Mouse (Mus musculus) T-cell, adult 2 months (primary cell): ENCODE measurements around the gene Dnah7a.
"Not testable (repeated sequence)": the region's sequence is repeated elsewhere in the genome, so short reads cannot be mapped to it uniquely, and the experiment has no call there.

Source experiments
- DNase-seq: peaks from one replicate; pipeline ENCODE4 v3.0.0; 2022; ENCODE audit warnings: low spot score

The Dnah7a gene

DNA sequence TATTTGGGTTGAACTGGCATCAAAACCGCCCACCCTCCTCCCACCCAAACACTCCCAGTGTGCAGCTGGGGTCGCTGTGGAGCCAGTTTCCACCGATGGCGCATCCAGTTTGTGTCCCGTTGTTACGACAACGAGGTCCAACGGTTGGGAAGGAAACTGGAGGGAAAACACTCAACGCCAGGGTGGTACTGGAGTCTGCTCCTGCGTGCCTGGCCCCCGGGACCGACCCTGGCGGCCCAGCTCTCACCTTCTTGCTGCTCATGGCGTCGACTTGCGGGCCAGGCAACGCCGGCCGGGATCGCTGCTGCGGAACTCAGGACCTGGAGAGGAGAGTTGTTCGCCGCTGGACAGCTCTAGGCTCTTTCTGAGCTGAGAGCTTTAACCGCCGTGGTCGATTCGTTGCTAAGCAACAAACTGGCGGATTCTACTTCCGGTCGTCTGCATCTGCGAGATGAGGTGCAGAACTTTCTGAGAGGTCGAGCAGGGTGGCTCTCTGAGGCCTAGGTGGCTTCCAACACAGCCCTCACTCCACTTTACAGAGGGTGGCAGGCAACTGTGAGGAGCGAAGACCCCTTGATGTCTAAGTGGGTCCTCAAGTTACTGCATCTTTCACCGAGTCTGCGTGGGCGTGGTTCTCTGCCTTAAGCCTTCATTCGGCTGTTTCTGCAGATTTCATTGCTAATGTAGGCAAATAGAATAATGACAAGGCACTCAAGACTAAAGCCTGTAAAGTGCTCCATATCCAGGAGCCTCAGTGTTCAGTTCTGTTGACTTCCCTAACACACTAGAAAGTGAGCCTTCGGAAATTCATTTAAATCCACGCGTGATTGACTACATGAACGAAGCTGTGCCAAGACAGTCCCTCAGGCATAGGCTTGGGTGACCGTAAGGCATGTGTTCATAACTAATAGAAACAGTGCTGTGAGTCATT is at the start of gene Dnah7a:
Dnah7a (minus strand) TSS at position 354 of the 931 bp plus-strand sequence.
- peak; percentile 61 for DNase-seq

DNA sequence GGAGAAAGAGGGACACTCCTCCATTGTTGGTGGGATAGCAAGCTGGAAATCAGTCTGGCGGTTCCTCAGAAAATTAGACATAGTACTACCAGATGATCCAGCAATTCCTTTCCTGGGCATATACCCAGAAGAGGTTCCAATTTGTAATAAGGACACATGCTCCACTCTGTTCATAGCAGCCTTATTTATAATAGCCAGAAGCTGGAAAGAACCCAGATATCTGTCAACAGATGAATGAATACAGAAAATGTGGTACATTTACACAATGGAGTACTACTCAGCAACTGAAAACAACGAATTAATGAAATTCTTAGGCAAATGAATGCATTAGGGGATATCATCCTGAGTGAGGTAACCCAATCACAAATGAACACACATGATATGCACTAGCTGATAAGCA is 46.9 kb upstream of the Dnah7a start:
- DNase-seq = not testable (repeated sequence)

DNA sequence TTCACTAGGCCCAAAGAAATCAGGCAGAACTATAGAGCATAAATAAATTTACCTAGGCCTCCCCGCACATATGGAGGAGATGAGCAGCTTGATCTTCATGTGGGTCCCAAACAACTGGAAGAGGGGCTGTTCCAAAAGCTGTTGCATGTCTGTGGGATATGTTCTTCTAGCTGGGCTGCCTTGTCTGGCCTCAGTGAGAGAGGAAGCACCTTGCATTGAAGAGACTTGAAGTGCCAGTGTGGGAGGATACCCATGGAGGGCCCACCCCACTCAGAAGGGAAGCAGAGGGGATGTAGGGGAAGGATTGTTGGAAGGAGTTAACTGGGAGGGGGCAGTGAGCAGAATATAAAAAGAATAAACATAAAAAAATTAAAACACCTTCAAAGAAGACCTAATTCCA is 44.6 kb upstream of the Dnah7a start:
- DNase-seq = no peak

DNA sequence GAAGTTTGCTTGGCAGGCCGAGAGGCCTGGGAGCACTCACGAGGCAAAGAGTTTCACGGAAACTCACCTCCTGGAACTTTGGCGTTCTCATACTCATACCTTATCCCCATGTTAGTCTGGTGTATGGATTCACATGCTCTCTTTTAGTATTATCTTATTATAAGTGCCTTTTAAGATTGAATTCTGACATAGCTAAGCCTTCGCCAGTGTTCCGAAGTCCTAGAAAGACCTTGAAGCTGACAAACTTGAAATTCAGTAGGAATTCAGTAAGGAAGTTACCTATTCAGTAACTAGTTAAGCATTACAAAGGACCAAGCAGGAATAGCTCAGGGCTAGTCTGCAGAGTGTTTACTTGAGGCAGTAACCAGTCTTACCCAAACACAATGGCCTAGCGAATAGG is 44.1 kb upstream of the Dnah7a start:
- not testable (repeated sequence) for DNase-seq

DNA sequence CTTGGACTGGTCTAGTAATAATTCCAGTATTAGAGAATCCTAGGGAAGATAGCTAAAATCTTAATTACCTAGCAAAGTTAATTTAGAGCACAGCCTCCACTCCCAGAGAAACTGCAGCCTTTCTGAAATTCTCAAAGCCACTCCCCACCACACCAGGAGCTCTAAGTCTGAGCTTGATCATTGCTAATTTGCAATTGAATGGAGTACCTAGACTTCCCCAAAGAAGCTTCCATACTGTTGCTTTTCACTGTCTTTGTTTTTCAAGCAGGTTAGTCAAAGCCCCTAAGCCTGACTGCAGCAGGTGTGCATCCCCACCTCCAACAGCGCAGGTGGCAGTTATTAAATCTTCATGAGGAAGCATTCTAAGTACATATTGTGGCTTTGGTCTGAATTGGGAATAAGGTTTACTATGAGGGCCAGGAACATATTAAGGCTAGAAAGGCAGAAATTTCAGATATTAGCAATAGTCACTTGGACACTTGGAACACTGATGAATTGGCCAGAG is 43.3 kb upstream of the Dnah7a start:
- not testable (repeated sequence) for DNase-seq

DNA sequence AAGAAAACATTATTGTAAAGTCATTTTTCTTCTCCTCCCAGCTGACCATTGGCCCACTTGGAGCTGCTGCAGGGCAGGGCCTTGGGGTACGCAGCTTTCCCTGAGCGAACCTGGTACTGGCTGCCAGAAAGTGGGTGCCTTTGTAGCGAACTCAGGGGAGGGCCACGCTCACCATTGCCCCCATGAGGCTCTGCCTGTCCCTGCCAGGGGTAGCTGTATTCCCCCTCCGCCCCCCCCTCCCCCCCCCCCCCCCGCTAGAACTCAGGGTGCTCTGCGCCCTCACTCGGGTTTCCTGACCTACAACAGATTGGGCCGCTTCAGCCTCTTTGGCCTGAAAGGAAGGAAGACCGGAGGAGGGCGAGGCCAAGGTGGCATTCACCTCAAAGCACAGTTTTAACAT is 42.0 kb upstream of the Dnah7a start:
- DNase-seq = no peak

DNA sequence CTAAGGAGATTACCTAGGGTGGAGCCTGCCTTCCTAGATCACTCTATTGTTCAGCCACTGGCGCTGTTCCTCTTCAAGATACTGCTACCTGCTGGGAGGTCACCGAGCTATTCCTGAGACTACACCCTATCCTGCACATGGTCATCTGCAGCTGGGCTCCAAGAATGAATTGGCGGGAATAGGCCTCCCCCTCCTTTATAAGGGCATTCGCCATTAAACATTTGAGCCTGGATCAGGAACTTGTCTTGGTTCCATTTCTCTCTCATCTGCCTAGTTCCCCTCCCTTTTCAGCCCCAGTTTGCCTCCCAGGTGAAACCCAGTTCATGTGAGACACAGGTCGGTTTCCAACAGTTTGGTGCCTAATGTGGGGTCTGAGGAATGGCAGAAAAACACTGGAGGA is 39.4 kb upstream of the Dnah7a start:
- DNase-seq = no peak

DNA sequence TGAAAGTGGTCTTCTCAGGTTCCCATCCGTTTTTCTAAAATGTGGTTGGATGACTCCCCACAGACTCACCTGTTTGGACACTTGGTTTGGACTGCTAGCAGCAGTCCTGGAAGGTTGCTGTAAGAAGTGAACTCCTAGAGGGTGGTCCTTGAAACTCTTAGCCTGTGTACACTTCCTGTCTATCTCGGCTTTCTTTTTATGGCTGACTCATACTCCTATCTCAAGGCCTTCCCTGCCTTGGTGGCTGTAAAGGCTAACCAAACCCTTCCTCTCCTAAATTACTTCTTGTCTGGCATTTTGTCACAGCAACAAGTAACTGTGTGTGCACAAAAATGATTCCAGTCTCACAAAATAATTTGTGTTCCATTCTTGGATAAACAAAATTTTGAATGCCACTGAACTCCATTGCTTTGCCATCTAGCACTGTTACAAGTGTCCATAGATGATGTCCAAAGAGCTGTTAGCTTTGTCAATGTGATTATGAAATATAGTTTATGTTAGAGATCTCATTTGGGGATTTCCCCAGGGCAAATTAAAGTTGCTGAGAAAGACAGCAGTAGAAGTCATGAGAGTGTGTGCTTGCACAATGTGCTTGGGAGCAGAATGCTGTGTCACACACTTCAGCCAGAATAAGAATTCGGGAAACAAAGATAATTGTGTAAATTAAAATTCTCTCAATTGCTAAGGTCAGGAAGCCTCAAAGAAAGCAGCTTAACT is 35.3 kb upstream of the Dnah7a start:
- DNase-seq = no peak

DNA sequence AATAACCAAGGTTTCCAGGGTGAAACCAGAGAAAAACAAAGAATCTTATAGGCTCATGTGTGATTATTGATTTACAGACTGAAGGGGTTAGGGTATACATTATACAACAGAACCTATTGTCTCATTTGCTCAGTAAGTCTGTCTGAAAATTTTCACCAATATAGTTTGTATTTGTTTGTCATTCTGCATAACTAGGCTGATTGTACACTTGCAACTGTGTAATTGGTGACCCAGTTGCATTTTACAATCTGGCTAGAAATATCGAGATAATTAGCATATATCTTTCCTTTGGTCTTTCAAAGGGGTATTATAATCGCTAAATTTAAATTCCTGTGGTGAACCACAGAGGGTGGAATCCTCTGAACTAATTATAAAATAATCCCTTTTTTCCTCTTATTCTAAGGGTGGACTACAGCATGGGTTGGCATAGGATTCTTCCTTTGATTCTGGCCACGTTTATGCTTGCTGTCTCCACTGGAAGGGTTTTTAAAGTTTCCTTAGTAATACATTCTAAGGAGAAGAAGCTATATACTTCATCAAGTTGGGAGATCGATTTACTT is 34.3 kb upstream of the Dnah7a start:
- no peak for DNase-seq

DNA sequence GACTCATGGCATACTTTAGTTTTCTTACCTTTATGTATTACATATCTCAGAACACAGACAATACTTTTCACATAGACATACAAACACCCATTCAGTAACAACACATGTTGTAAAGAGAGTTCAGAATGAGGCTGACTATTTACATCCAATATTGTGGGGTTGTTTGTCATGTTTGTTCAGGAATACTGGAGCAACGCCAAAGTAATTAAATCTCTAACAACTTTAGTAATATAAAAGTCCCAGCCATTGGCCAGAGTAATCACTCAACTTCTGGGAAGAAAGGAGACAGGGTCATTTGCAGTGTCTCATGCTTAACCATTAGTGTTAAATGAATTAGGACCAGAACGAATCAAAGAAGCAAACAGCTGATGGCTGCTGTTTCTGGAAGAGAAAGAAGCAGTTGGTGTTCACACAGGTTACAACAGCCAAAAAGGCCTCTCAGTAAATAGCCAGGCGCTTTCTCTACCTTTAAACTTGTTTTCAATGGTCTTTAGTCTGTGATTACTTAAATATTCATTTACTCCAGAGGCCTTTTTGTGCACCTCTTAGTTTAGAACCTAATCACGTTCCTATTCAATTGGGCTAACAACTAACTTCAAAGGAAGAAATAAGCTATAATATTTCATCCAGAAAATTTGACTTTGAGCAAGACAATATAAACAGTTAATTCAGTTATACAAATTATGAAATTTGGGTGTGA is 33.6 kb upstream of the Dnah7a start:
- DNase-seq = not testable (repeated sequence)

DNA sequence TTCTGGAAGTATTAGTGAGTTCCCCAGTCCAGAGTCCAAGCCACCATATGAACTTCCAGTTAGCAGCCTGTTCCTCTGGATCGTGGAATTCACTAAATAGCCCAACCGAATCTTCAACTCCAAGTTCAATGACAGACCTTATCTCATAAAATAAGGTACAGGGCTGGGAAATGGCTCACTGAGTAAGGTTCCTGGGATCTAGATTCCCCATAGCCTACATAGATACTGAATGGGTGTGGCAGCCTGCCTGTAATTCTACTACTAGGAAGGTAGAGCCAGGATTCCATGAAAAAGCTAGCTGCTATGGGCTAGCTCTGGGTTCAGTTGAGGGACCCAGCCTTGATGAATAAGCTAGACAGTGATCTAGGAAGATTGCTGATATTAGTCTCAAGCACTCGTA is 30.0 kb upstream of the Dnah7a start:
- no peak for DNase-seq

DNA sequence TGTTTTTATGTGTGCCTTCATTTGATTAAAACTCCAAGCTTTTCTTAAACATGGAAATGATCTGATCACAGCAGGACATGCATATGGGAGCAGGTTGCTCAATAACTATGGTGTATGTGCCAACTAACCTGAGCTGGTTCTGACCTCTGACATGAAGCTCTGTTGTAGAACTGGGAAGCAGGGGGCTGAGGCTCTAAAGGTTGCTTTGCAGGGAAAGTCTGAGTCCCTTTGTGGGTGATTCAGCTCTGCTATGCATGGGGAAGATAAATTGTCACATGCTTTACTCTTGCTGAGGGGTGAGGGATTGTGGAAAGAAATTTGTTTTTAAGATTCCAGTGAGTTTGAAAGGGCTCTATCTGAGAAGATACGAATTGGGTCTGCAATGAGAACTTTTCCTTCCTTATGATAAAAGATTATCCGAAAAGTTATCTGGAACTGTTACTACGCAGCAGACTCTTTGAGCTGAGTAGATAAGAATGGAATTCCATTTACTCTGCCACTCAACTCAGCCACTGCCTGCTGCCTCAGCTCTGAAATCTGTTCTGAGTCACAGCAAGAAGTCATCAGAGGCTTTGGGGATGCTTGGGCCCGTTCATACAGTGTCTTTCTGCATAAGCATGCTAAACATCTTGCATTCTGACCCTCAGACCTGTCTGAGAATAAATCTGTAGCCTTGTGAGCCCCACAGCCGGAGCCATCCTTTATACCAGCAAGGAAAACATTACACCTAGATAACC is 22.1 kb upstream of the Dnah7a start:
- DNase-seq = no peak

DNA sequence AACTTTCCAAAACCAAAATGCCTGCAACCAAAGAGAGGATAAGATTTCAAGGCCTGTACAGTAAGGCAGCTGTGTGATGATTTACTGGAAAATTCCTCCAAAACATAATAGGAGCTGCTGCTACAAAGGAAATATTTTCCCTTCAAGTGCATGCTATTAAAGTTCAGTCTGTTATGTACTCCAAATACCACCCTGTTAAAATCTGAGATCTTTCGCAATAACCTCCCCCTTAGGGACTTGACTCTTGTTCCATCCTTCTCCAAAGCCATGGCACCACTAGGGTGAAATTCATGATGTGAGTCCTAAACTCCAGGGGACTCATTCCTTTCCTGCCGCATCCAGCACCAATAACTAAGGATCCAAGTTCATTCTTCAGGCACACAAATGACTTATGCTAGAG is 20.3 kb upstream of the Dnah7a start:
- DNase-seq = no peak

DNA sequence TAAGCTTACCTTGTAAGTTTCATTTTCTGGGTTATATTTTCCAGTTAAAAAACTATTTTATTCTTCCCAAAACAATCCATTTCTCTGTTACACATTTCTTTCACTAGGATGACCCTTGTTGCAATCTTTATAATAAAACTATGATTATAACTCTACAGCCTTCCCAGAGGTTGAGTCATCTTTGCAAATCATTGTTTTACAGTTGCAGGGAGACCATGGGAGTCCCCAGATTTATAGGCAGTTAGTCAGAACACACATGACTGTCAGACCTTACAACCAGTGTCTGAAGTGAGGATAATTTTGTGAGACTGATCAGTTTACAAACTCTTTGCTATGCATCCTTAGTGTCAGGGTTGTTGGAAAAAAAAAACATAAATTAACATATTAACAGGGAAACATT is 14.8 kb upstream of the Dnah7a start:
- DNase-seq = no peak

DNA sequence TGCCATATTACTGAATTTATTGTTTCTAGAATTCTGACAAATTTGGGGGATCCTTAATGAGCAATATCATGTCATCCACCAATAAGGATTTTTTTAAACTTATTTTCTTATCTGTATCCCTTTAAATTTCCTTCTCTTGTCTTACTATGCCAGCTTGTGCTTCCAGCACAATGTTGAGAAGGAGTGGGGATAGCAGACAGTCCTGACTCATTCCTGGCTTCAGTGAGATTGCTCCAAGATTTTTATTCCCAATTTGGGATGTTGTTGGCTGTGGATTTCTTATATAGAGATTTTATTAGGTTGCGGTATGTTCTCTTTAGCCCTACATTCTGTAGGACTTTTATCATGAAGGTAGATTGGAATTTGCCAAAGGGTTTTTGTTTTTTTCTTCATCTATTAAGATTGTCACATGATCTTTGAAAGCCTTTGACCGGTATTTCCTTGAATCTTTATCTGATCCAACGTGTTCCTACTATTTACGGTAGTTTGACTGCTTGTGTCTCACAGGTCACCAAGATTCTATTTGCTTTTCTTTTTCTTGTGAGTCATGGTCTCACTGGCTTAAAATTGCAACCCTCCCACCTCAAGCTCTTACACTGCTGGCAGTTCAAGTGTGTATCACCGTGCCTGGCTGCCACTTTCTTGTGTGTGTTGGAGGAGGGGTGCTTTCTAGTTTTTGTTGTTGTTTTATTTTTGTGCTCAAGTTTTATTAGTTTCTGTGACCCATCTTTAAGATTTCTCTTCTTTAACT is 14.2 kb upstream of the Dnah7a start:
- no peak for DNase-seq

DNA sequence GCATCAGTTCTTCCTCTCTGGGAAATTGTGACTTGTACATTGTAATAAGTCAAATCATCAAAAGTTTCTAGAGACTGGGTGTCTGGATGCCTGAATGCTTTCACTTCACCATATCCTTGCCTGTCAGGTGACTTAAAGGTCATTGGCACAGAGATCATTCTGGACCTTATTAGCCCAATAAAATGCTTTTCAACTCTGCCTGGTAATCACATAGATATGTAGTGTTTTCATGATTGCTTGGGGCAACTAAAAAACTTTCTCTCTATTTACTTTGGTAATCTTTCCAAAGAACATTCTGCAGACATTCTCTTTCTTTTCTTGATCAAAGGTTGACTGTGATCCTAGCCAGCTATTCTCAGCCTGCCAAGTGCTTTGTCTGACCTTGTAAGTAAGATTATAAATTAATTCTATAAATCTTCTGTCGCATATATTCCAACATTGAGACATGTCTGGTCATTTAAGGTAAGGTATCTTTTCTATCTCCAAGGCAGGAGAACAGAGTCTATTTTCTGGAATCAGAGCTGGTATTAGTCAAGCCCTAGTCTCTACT is 9.5 kb upstream of the Dnah7a start:
- DNase-seq = no peak

DNA sequence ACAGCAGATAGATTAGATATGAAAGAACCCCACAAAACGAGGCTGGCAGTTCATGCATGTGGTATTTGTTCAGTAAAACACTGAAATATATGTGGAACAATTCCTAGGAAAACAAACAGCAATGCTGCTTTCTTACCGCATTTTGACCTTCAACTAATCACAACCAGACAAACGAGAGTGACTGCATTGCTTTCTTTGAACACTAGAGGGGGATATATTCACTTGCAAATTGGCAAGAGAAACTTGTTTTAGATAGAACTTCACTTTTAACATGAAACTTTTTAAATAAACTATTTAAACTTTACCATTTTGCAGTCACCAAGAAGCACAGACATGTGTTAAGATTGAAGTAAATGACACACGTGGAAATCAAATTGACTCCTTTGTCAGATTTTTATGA is 8.9 kb upstream of the Dnah7a start:
- DNase-seq = peak; percentile 38

DNA sequence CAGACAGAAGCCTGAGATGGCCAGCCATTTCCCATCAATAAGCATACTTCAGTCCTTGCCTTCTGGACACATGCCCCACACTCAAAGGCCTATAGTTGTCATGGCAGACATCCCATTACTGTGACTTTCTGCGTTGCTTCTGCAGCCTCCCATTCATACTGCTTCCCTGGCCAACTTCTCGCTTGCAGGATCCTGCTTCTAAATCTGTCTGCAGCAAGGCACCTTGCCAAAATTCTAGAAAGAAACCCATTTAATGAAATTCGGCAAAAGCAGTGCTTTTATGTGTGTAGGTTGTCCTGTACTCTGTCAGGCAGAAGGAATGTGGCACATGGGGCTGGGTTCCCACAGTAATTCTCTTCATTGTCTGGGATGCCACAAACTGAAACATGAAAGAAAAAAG is 6.8 kb upstream of the Dnah7a start:
- DNase-seq = not testable (repeated sequence)

DNA sequence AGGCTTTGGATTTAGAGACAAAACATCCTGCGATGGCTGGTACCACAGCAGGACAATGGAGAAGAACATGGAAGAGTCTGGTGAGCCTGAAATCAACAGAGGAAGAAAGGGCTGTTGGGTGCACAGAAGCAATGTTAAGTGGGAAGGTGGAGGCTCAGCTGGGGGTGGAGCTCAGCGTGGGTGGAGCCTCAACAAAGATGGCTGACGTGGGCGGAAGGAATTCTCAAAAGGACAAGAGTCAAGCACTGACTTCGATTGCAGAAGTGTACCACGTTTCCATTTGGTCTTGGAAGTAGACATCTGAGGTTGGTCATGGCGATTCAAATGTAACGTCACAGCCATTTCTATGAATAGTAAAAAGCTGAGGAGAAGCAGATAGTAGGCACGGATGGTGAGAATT is 4.5 kb upstream of the Dnah7a start:
- no peak for DNase-seq

DNA sequence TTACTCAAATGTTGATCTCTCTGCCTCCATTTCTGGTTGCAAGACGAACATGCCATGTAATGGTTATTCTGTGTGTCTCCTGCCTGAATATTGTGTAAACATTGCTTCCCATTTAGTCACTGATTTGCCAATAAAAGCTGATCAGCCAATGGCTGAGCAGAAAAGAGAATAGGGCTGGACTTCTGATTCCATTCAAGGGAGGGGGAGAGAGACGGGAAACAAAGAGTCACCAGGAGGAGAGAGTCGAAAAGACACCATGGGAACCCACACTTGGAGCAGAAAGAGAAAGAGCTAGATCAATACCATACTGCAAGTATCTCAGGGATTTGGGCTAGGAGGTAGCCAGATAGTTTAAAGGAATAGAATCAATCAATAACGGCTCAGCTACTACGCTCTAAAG is 3.0 kb upstream of the Dnah7a start:
- DNase-seq = not testable (repeated sequence)
